Mouse (Mus musculus) heart, adult 2 months (tissue): ENCODE data around the gene Cavin4.
"Not testable (repeated sequence)": the region's sequence is repeated elsewhere in the genome, so short reads cannot be mapped to it uniquely, and the experiment has no call there.

Experiments used
- CTCF ChIP-seq: fragments of 200-600 bp; IDR thresholded peaks from 2 replicates; pipeline ENCODE4 v1.8.1; 2022; ENCODE audit warnings: antibody characterized with exemption, mild to moderate bottlenecking, moderate library complexity
- POLR2A ChIP-seq: fragments of 200-500 bp; IDR thresholded peaks from 2 replicates; pipeline ENCODE4 v1.6.1; 2011; ENCODE audit warnings: mild to moderate bottlenecking, low read depth, low read length, control low read depth; ENCODE audit not compliant: insufficient read depth

- TF ChIP-seq POLR2A, CTCF: not testable (repeated sequence)
These were observed 16.4 kb downstream of the Cavin4 start for GRCm38 (mm10) chr4:48679728-48680127.
